Mouse (Mus musculus) natural killer cell, adult 2 months (primary cell): ENCODE data around the gene Kif26a.

Experiments
- DNase-seq, 2 experiments: peaks; one replicate each; pipeline ENCODE4 v3.0.0; 2022; ENCODE audit warnings: low spot score in 2 of 2

Kif26a gene

DNA sequence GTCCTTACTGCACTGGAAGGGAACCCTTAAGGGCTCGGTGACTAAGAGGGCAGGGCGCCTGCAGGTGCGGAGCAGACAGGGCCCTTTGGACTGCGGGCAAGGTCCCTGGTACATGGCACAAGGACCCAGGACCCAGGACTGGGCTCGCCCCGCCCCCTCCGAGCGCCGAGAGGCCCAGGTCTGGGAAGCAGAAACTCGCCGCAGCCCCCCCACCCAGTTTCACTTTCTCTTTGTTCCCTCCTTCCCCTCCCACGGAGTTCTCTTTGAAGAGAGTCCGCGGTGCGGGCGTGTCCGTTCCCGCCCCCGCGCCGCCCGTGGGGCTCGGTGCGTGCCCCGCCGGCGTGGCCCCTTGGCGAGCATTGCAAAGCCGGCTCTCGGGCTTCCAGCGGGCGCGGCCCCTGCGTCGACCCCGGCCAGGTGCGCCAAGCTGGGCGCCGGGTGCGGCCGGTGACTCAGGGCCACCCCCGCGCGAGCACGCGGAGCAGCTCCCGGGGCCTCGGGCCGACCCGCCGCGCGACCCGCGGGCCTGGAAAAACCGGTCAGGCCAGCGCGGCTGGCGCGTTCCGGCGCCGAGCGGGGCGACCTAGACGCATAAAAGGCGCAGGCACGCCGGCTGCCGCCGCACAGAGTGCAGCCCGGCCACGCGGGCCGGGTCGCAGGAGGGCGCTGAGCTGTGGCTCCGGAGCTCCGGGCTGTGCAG lies 15.7 kb upstream of the Kif26a start:
- peak; percentile 14 to 54 for DNase-seq

DNA sequence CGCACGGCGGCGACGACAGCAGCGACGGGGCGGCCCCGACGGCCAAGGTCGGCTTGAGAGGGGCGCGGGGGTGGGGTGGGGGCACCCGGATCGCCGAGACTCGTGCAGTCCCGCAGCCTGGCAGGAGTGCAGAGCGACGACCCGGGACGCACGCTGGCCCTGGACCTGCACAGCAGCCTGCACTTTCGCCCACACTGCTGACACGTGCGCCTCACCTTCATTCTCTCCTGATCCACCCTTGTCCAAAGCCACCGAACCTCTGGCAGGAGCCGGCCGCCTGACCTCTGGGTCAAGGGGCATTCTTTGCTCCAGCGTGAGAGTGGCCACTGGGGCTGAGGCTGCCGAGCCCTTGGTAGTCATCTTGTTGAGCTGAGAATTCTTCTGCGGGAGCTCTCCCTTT lies 15.1 kb upstream of the Kif26a start:
- no peak for DNase-seq

DNA sequence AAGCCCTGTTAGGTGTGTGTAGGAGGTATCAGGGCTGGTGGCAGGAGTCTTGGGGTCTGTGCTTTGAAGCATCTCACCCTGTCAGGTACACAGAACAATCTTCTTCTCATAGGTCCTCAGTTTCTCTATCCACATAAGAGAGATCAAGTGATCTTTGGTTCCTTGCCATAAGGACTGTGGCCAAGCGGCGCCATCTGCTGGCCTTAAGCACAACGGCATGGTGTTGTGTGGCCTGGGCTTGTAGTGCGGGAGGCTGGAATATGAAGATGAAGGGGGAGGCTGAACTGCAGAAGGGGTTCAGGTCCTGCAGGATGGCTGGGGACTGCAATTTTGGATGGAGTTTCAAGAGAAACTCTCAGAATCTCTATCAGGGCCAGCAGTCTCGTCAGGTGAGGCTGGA lies 5.8 kb upstream of the Kif26a start:
- peak in 1 of 2 experiments; percentile 26 for DNase-seq

GRCm38 (mm10) chr12:112140745-112141144 lies 5.3 kb upstream of the Kif26a start:
- DNase-seq: no peak

DNA sequence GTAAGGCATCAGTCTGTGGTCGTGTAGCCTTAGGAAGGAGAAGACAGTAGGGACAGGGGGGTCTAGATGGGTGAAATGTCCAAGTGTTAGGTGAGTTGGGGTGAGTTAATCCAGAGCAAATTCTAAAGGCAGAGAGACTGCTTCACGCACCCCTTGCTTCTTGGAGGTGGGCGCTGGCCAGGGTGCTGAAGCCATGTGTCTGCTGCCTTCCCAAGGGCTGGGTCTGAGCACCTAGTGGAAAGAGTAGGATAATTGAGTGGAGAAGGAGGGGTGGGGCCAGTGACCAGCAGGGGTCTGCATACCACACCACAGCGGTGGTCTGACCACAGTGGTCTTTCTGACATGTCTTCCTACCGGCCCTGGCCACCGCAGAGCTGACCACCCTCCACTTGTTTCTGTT lies 4.7 kb upstream of the Kif26a start:
- no peak for DNase-seq

DNA sequence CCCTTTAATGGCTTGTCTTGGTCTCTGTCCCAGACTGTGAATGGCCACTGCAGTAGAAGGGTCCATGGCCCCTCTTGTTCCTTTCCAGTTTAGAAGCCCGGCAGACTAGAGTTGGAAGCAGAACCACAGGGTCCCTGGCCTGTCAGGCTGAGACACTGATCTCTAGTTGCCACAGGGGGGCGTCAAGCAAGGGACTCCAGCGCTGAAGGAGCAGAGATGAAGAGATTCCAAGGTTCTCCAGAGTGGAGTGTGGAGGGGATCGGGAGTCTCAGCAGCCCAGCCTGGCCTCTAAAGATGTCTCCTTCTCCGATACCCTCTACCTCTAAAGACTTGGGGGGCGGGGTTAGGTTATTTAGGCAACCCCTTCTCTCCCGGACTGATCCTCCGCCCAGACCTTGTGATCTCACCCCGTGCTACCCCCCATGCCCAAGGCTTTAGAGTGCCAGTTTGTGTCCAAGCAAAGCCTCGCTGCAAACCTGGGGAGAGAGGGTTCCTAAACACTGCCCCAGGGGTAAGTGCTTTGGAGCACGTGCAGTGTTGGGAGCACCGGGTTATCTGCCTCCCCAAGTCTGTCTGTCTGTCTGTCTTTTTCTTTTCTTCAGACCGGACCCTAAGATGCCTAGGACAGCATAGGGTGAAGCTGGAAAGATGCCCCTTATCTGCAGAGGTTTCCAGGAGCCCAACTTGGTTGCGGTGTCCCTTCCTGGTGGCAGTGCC lies 2.7 kb upstream of the Kif26a start:
- DNase-seq: no peak

DNA sequence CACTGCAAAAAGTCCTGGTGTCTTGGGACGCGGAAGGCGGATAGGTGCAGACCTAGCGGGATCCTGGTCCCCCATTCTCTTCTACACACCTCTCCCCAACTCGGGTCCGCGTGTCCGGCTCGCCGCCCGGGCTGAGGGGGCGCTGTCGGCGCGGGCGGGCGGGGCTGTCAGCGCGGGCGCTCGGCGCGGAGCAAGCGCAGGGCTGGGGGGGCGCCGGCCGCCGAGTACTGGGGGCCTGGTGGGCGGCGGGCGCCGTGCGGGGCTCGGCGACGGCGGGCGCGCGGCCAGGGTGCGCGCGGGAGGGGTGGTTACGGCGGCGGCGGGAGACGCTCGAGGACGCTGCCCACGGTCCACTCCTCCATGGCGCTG lies 2.2 kb upstream of the Kif26a start:
- DNase-seq: no peak

- no peak for DNase-seq
Observed at GRCm38 (mm10) chr12:112144377-112145115, 1.5 kb upstream of the Kif26a start.

DNA sequence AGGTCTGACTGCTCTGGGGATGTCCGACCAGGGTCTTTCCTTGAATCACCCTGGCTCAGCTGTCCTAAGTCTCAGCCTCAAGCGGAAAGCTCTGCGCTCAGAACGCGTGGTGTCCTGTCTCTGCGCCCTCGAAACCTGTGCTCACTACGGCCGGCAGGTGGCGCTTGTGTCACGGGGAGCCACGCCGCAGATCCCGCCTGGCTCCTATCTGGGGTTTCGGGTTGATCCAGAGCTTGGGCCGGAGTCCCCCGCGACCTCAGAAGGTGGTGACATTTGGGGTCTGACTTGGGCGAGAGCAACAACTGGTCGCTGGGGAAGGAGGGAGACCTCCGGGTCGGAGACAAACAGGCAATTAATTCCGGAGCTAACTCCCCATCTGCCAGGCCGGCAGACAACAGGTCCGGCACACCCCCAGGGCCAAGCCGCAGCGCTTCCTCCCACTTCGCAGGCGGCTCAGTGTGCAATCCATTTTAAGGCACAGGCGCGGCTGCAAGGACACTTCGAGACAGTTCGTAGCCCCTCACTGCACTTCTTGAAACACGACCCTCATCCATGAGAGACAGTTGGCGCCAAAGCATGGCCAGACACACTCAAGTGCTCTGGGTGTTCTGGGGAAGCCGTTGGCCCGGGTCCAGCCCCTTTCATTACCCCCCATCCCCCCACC lies 665 bp upstream of the Kif26a start:
- peak; percentile 49 to 67 for DNase-seq

- no peak for DNase-seq
Observed at GRCm38 (mm10) chr12:112147365-112147764, 1.4 kb downstream of the Kif26a start.

GRCm38 (mm10) chr12:112150011-112150410 lies 4.0 kb downstream of the Kif26a start:
- DNase-seq: no peak

GRCm38 (mm10) chr12:112151244-112151979 lies 5.4 kb downstream of the Kif26a start:
- DNase-seq: no peak

- no peak for DNase-seq
Observed at GRCm38 (mm10) chr12:112151980-112152362, 6.0 kb downstream of the Kif26a start.

DNA sequence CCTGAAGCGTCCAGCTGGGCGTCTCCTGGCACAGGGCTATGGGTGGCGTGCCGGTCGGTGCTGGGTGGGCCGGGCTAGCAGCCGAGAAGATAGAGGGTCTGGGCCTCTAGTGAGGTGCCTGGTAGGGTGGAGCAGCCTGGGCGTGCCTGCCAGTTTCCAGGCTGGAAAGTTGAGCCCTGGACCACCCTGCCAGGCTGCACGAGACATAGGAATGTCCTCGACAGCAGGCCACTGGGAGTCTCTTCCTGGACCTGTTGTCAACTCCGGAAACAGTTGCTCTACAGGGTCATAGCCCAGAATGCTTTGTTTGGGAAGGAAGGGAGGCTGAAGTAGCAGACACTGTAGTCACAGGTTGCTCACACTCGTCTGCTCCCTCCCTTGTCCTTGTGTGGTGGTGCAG lies 7.6 kb downstream of the Kif26a start:
- no peak for DNase-seq

GRCm38 (mm10) chr12:112154476-112154875 lies 8.5 kb downstream of the Kif26a start:
- DNase-seq: no peak

DNA sequence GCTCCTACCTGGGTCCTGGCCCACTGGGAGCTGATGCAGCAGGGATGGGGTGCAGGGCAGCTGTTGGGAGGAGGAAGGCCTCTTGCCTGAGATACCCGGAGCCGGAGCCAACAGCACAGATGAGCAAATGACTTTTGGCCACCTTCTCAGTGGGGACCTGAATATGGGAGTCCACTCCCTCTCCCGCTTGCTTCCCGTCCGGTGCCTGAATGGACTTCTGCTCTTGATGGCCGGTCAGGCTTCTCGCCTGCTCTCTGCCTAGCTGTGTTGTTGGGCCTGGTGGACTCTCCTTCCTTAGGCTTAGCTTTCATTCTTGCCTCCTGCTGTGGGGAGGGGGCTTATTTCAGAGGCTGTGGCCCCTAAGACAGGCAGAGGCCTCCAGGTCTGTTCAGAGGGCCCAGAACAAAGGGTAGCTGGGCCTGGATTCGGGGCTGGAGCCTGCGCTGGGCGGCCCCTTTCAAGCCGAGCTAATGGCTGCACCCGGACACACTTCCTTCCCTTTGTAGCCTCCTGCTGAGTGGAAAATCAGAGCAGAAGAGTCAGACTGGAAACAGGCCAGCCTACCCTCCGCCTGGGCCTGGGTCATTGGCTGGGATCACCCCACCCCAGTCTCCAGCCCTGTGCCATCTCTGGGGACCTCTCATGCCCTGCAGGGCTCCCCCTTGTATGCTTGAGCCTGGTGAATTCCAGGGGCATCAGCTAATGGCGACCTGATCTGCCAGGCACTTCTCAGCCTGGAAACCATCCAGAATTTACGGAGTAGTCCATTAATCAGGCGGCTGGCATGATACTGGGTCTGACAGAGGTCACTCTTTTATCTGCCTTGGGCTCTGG lies 9.4 kb downstream of the Kif26a start:
- no peak for DNase-seq

DNA sequence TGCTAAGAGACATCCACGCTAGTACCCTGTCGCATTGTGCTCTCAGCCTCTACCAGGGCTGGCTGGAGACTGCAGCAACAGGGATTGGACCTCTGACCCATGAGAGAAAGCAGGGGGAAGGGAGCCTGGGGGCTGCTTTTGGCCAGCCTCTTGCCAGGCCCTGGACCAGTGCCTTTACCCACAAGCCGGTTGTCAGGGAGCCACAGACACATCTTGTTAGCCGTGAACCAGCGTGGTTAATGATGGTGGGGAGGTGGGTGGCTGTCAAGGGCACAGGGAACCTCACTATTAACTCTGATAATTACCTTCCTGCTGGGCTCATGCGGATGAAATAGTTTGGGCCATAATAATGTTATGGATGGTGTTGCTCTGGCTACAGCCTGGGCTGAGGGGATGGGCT lies 10.8 kb downstream of the Kif26a start:
- no peak for DNase-seq

- DNase-seq: no peak
Observed at GRCm38 (mm10) chr12:112158246-112158645, 12.2 kb downstream of the Kif26a start.

DNA sequence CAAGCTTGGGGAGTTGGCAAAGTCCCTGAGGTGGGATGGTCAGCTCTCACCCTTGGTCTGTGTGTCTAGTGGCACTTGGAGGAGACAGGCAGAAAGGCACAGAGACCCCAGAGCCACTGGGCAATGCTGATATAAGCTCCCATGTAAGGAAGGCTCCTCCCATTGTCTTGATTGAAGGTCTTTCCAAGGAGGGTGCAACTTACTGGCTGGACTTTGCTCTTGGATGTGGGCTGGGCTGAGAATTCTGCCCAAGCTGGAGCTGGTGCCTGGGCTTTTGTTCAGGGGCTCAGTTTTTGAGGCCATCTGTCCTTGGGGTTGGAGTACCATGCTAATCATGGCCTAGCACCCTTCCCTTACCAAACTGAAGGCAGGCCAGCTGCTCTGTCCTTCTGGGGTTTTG lies 12.8 kb downstream of the Kif26a start:
- no peak for DNase-seq

DNA sequence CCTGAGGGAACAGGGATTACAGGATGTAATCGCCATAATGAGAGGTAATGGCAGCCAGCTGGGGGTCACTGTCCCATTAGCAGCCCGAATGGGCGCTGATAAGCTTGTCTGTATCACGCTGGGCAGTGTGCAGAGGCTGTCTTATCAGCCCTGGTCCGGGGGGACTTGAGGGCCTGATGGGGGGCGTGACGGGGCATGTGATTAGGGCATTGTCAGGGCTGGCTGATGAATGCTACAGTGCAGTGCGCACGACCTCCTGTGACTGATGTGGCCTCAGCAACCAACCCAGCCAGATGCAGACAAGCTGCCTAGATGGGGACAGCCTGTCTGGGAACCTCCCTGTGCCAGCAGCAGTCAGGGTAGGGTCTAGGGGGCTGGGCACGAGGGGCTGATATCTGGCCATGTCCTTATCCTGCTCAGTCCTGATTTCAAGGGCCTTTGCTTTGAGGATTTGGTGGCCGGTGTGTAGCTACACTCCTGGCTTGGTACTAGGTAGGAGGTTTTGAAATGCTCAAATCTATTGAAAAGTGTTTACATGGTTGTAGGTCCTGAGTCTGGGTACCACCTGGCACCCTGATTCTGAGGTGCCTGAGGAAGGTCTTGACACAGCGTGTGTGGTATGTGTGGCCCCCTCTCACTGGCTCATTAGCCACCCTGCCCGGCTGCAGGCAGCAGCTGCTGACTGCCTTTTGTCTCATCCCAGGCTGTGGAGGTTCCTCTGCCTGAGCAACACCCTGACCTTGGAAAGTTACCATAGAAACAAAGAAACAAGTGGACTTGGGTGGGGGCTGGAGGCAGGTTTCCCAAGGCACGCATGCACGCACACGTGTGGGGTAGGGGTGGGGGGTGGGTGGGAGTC lies 18.2 kb downstream of the Kif26a start:
- DNase-seq: no peak
